Mouse (Mus musculus) naive thymus-derived CD4-positive, alpha-beta T cell, adult 2 months (primary cell): ENCODE results near the gene Zcchc7.
"Not testable (repeated sequence)": the region's sequence is repeated elsewhere in the genome, so short reads cannot be mapped to it uniquely, and the experiment has no call there.

Source experiments
- DNase-seq: peaks from one replicate; pipeline ENCODE4 v3.0.0-alpha.2; 2011; ENCODE audit warnings: low read depth

Zcchc7 gene

GRCm38 (mm10) chr4:44757131-44757530 is 1.5 kb downstream of the Zcchc7 start:
- DNase-seq: not testable (repeated sequence)

- no peak for DNase-seq
These were observed 19.2 kb downstream of the Zcchc7 start for GRCm38 (mm10) chr4:44774890-44775289.

GRCm38 (mm10) chr4:44776651-44777050 is 21.0 kb downstream of the Zcchc7 start:
- DNase-seq: no peak

GRCm38 (mm10) chr4:44777101-44777500 is 21.4 kb downstream of the Zcchc7 start:
- DNase-seq: no peak

GRCm38 (mm10) chr4:44777711-44778110 is 22.0 kb downstream of the Zcchc7 start:
- no peak for DNase-seq

- DNase-seq: no peak
These were observed 22.6 kb downstream of the Zcchc7 start for GRCm38 (mm10) chr4:44778316-44778715.

GRCm38 (mm10) chr4:44780462-44781157 is 24.9 kb downstream of the Zcchc7 start:
- no peak for DNase-seq

- DNase-seq: no peak
These were observed 25.8 kb downstream of the Zcchc7 start for GRCm38 (mm10) chr4:44781494-44781893.

GRCm38 (mm10) chr4:44783566-44784292 is 28.1 kb downstream of the Zcchc7 start:
- DNase-seq: no peak

GRCm38 (mm10) chr4:44812855-44813254 is 57.2 kb downstream of the Zcchc7 start:
- no peak for DNase-seq

GRCm38 (mm10) chr4:44813770-44814169 is 58.1 kb downstream of the Zcchc7 start:
- no peak for DNase-seq

GRCm38 (mm10) chr4:44816584-44816983 is 60.9 kb downstream of the Zcchc7 start:
- DNase-seq: no peak

GRCm38 (mm10) chr4:44830609-44831008 is 74.9 kb downstream of the Zcchc7 start:
- DNase-seq: no peak

GRCm38 (mm10) chr4:44851835-44852251 is 96.2 kb downstream of the Zcchc7 start:
- no peak for DNase-seq

GRCm38 (mm10) chr4:44871591-44871990 is 115.9 kb downstream of the Zcchc7 start:
- DNase-seq: no peak

- DNase-seq: no peak
These were observed 116.4 kb downstream of the Zcchc7 start for GRCm38 (mm10) chr4:44872048-44872447.

GRCm38 (mm10) chr4:44880065-44880623 is 124.5 kb downstream of the Zcchc7 start:
- no peak for DNase-seq

GRCm38 (mm10) chr4:44886143-44886542 is 130.5 kb downstream of the Zcchc7 start:
- DNase-seq: no peak

GRCm38 (mm10) chr4:44891344-44891743 is 135.7 kb downstream of the Zcchc7 start:
- no peak for DNase-seq

GRCm38 (mm10) chr4:44905651-44906271 is 150.1 kb downstream of the Zcchc7 start:
- no peak for DNase-seq

GRCm38 (mm10) chr4:44906399-44906798 is 150.7 kb downstream of the Zcchc7 start:
- no peak for DNase-seq

GRCm38 (mm10) chr4:44910065-44910464 is 154.4 kb downstream of the Zcchc7 start:
- DNase-seq: no peak

- DNase-seq: no peak
These were observed 155.2 kb downstream of the Zcchc7 start for GRCm38 (mm10) chr4:44910857-44911256.
